Mouse (Mus musculus) heart, embryonic 15.5 days (tissue): ENCODE data around the gene Itpripl2. TPM values are rescaled to one million over a fixed set of nuclear protein-coding genes. Genes with fewer than 3 reads are reported as not detected.
A peak's percentile ranks its signal among the peaks of the same experiment; 100 is the strongest.

Experiments
- ATAC-seq: fragments of 200-750 bp; cut with Nextera tagmentation; replicated peaks from 2 replicates; pipeline ENCODE4 v1.8.0; 2017; ENCODE audit warnings: low read depth, moderate TSS enrichment; ENCODE audit not compliant: insufficient number of reproducible peaks, insufficient read depth, low FRiP score
- H3K27ac ChIP-seq: fragments of 300-500 bp; sonication (generic); 2 replicates; pipeline ENCODE4 v1.5.1; 2015; ENCODE audit warnings: mild to moderate bottlenecking, inconsistent platforms
- H3K27me3 ChIP-seq: fragments of 300-500 bp; sonication (generic); 2 replicates; pipeline ENCODE4 v1.6.1; 2015; ENCODE audit warnings: inconsistent platforms
- H3K36me3 ChIP-seq: fragments of 300-500 bp; sonication (generic); 2 replicates; pipeline ENCODE4 v1.6.1; 2015; ENCODE audit warnings: mild to moderate bottlenecking, inconsistent platforms
- H3K4me1 ChIP-seq: fragments of 300-500 bp; sonication (generic); replicated peaks from 2 replicates; pipeline ENCODE4 v1.6.1; 2015; ENCODE audit warnings: inconsistent platforms
- H3K4me2 ChIP-seq: fragments of 300-500 bp; sonication (generic); 2 replicates; pipeline ENCODE4 v1.6.1; 2015; ENCODE audit warnings: inconsistent platforms, mild to moderate bottlenecking, moderate library complexity
- H3K4me3 ChIP-seq: fragments of 300-500 bp; sonication (generic); 2 replicates; pipeline ENCODE4 v1.5.1; 2015; ENCODE audit warnings: mild to moderate bottlenecking, inconsistent platforms
- H3K9ac ChIP-seq: fragments of 300-500 bp; sonication (generic); 2 replicates; pipeline ENCODE4 v1.6.1; 2015; ENCODE audit warnings: mild to moderate bottlenecking, inconsistent platforms
- H3K9me3 ChIP-seq: fragments of 300-500 bp; sonication (generic); replicated peaks from 2 replicates; pipeline ENCODE4 v1.6.1; 2016; ENCODE audit warnings: inconsistent platforms
- WGBS: fragments of 180-500 bp; shearing (Covaris S2); methylation state at CpG from one replicate; pipeline ENCODE4 v1.1.7; 2015; ENCODE audit warnings: mixed read lengths; 5-methylcytosine and 5-hydroxymethylcytosine counted together
- polyA plus RNA-seq: library from polyadenylated mRNA; unstranded; fragments of >200 nt; fragmentation: Nextera tagmentation; extraction: Ambion mirVana; gene quantifications from 2 replicates; pipeline ENCODE4 v1.2.1, GENCODE M21; 2015

Itpripl2 gene
- 4.8 and 5.7 TPM in 2 replicates for polyA plus RNA-seq

DNA sequence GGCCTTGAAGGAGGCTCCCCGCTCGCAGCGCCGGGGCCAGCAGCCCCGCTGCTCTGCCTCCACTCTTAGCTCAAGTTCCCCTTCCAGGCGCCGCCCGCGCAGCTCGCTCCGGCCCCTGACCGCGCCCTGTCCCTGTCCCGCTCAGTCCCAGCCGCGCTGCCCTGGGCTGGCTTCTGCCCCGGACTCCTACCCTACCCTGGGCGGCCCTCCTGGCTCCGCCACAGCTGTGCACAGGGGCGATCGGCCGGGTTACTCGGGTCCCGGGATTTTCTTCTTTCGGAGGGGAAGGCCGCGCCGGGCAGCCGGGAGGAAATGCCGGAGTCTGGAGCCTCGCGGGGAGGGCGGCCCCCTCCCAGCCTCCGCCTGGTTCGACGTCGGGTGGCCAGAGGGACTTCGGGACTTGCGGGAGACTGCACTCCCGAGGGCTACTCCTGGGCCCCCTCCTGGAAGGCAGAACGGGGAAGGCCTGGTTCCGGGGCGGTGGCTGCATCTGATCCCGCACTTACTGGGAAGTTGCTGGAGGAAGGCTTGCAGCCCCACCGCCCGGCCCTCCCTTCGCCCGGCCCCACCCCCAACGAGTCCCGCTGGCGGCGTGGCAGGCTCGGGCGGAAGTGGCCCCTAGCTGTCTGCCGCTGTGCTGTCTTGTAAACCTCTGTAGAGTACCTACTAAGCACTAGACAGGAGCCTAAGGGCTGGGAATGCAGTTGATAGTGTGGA, at the start of gene Itpripl2:
TSS of gene Itpripl2 (minus strand) at position 545 of the 717 bp plus-strand sequence.
- Histone ChIP-seq H3K27ac (peak within 1 kb of the TSS; percentile 85), H3K4me1 (peaks cover 43% of the 10 kb centered on the region), H3K27me3 (peaks cover 17% of the 10 kb centered on the region), H3K9me3 (no peaks in the 10 kb centered on the region), H3K9ac (peak within 1 kb of the TSS; percentile 80), H3K4me2 (peak within 1 kb of the TSS; percentile 84), H3K4me3 (peak within 1 kb of the TSS; percentile 68), H3K36me3 (0 out of 2 replicates have a peak, but pooled peaks cover 5% of the 10 kb centered on the region)
- WGBS, result under 1% methylated on average over 55 of the region's 55 CpGs
- ATAC-seq, result peak; percentile 81

DNA sequence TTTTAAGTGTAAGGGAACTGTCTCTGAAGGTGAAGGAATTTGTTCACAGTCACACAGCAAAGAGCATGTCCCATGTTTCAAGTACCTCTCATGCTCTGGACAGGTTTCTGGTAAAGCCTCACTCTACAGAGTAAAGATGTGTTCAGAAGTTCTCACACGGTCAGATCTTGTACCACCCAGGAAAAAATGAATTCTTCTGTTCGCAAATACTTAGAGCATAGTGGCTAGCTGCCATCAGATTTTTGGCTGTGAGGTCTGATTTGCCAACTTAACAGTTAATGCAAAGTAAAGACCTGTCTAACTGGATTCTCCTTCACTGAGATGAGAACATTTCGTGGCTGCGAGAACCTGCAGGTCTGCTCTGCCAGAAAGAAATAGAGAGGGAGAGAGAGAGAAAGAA, 43.3 kb upstream of the Itpripl2 start:
- Histone ChIP-seq H3K27ac (no peak overlapping the region), H3K9me3 (no peaks in the 10 kb centered on the region)
- WGBS, result 82% methylated on average over 4 of the region's 4 CpGs

DNA sequence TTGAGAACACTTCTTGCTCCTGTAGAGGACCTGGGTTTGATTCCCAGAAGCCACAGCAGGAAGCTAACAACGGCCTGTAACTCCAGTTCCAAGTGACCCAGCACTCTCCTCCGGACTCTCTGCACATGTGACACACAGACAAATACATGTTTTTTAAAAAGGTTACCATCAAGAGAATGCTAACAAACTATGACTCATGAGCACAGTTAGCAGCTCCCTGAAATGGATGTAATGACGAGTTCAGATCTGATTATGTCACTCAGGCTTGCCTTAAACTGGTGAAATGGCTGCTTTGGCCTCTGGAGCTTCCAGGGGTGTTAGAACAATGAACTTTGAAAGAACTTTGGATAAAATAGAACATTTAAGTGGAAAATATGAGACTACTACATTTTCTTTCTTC, 42.6 kb upstream of the Itpripl2 start:
- no peak overlapping the region for H3K4me3 ChIP-seq
- H3K9me3 ChIP-seq, result no peaks in the 10 kb centered on the region
- no peak overlapping the region for H3K27ac ChIP-seq
- no peaks in the 10 kb centered on the region for H3K36me3 ChIP-seq
- no peak overlapping the region for H3K9ac ChIP-seq
- ATAC-seq, result no peak
- H3K4me1 ChIP-seq, result peaks cover 10% of the 10 kb centered on the region; the same call in 1 of the 2 replicates
- H3K4me2 ChIP-seq, result no peak overlapping the region
- no peaks in the 10 kb centered on the region for H3K27me3 ChIP-seq
- 67% methylated on average over 3 of the region's 3 CpGs for WGBS

More for the DNA sequence above, 43.3 kb upstream of the Itpripl2 start:
- H3K27me3 ChIP-seq, result no peaks in the 10 kb centered on the region
- H3K4me2 ChIP-seq, result no peak overlapping the region
- H3K36me3 ChIP-seq, result no peaks in the 10 kb centered on the region
- no peak for ATAC-seq
- H3K9ac ChIP-seq, result no peak overlapping the region
- H3K4me3 ChIP-seq, result no peak overlapping the region
- peaks cover 10% of the 10 kb centered on the region; the same call in 1 of the 2 replicates for H3K4me1 ChIP-seq

DNA sequence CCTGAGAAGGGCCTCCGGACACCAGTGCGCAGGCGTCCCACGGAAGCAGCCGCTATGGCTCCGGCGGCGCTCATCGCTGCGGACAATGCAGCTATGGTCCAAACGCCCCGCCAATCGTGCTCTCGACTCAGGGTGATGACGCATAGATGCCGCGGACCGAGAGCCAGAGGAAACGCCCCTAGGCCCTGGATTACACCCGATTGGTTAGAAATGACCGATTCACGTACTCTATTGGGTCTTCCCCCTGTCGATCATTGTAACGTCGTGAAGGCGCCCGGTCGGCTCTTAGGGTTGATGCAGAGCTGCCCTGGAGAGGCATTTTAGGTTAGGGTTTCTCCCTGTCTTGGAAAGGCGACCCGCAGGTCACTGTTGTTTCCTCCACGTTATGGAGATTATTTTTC, 41.4 kb upstream of the Itpripl2 start, which contains the start of gene Coq7:
TSS of gene Coq7 (minus strand) at position 179 of the 401 bp plus-strand sequence.
- H3K4me1 ChIP-seq, result peaks cover 10% of the 10 kb centered on the region; the same call in 1 of the 2 replicates
- peak within 1 kb of the TSS; percentile 98 for H3K27ac ChIP-seq
- H3K4me3 ChIP-seq, result peak within 1 kb of the TSS; percentile 80
- H3K9me3 ChIP-seq, result no peaks in the 10 kb centered on the region
- H3K9ac ChIP-seq, result peak within 1 kb of the TSS; percentile 82
- H3K36me3 ChIP-seq, result peaks cover 7% of the 10 kb centered on the region
- H3K4me2 ChIP-seq, result peak within 1 kb of the TSS; percentile 80
- H3K27me3 ChIP-seq, result no peaks in the 10 kb centered on the region
- WGBS, result under 1% methylated on average over 31 of the region's 31 CpGs
- peak; percentile 99 for ATAC-seq

DNA sequence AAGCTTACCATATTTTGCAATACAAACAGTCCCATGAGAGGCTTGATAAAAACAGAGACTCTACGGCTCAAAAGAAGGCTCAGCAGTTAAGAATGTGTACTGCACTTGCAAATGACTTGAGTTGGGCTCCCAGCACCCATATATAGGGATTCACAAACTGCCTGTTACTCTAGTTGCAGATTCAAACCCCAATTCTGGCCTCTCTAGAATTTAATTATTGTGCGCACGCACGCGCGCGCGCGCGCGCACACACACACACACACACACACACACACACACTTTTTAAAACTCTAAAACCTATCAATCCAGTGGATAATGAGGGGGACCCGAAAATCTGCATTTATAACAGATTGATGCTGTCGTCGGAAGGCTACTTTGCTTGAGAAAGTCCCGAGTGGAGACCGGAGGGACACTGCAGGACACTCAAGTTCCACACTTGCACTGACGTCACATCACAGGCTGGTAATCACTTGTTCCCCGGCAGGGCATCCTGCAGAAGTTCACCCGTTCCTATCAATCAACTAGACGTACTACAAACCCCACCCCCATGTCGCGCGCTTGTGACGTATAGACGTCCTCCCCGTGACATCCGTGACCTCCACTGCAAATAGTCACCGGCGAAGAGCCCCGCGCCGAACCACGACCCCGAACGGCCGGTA, 40.9 kb upstream of the Itpripl2 start:
- H3K27me3 ChIP-seq, result no peaks in the 10 kb centered on the region
- peak overlapping the region; percentile 98 for H3K27ac ChIP-seq
- peak; percentile 91 for ATAC-seq
- no peaks in the 10 kb centered on the region for H3K9me3 ChIP-seq
- peaks cover 13% of the 10 kb centered on the region for H3K36me3 ChIP-seq
- peak overlapping the region; percentile 82 for H3K9ac ChIP-seq
- peak overlapping the region; percentile 80 for H3K4me2 ChIP-seq
- H3K4me1 ChIP-seq, result peaks cover 10% of the 10 kb centered on the region; the same call in 1 of the 2 replicates
- H3K4me3 ChIP-seq, result peak overlapping the region; percentile 80
- WGBS, result under 1% methylated on average over 36 of the region's 36 CpGs

DNA sequence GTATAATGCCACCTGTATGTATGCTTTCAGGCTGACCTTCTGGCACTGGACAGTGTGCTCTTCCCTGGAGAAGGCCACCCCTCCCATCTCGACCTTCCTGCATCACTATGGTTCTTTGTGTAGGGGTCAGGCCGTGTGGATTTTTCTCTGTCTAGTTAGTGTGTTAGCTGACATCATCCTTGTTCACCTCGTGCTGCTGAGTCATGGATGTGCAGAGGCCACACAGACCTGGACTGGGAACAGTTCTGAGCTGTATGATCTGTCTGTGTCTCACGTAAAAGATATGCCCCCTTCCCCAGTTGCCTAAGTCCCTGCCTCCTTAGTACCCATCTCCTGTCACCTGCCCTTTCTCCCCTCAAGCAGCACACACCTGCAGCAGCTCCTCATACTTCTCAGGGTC, 35.2 kb upstream of the Itpripl2 start:
- Histone ChIP-seq H3K4me1 (0 out of 2 replicates have a peak, but pooled peaks cover 3% of the 10 kb centered on the region), H3K27ac (no peak overlapping the region), H3K4me2 (no peak overlapping the region), H3K27me3 (no peaks in the 10 kb centered on the region), H3K36me3 (peaks cover 35% of the 10 kb centered on the region), H3K4me3 (no peak overlapping the region), H3K9me3 (no peaks in the 10 kb centered on the region), H3K9ac (no peak overlapping the region)
- no peak for ATAC-seq
- 82% methylated on average over 4 of the region's 4 CpGs for WGBS

DNA sequence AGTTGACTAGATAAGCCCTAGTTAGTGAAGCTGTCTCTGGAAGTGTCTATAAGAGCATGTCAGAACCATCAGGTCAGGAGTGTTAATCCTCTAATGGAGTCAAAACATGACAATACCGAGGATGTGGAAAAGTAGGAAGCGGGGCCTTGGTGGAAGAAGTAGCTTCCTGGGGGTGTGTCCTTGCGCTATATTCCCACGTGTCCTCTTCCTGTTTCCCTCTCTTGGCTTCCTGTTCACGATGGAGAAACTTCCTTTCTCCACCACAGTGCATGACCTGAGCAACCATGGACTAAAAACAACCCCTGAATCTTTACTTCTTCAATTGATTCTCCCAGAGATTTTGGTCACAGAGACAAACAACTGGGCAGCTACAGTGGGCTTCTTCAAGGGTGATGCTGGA, 30.3 kb upstream of the Itpripl2 start:
- Histone ChIP-seq H3K9me3 (no peaks in the 10 kb centered on the region), H3K36me3 (peaks cover 16% of the 10 kb centered on the region; the same call in 1 of the 2 replicates), H3K9ac (no peak overlapping the region), H3K27me3 (no peaks in the 10 kb centered on the region), H3K4me2 (no peak overlapping the region), H3K27ac (no peak overlapping the region), H3K4me1 (peaks cover 5% of the 10 kb centered on the region), H3K4me3 (no peak overlapping the region)
- 66% methylated on average over 5 of the region's 5 CpGs for WGBS
- ATAC-seq, result no peak

DNA sequence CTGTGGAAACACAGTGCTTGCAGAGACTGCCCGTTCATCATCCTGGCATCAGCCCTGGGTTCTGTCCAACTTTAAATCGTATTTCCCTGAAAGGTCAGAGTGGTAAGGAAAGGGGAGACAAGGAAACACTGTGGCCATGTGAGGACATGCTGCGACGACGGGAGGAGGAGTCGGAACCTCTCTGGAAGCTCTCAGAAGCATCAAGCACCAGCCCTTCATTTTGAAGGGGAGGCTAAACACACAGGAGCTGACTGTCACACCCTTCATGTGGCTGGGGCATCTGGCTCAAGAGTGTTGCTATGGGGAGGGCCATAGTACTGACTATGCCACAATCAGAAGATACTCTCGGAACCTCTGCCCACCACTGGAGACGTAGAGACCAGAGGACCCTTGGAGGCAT, 27.9 kb upstream of the Itpripl2 start:
- Histone ChIP-seq H3K4me1 (peaks cover 5% of the 10 kb centered on the region), H3K4me3 (no peak overlapping the region), H3K9ac (no peak overlapping the region), H3K27me3 (no peaks in the 10 kb centered on the region), H3K9me3 (no peaks in the 10 kb centered on the region), H3K4me2 (no peak overlapping the region), H3K36me3 (no peaks in the 10 kb centered on the region), H3K27ac (no peak overlapping the region)
- no peak for ATAC-seq
- 69% methylated on average over 8 of the region's 8 CpGs for WGBS

DNA sequence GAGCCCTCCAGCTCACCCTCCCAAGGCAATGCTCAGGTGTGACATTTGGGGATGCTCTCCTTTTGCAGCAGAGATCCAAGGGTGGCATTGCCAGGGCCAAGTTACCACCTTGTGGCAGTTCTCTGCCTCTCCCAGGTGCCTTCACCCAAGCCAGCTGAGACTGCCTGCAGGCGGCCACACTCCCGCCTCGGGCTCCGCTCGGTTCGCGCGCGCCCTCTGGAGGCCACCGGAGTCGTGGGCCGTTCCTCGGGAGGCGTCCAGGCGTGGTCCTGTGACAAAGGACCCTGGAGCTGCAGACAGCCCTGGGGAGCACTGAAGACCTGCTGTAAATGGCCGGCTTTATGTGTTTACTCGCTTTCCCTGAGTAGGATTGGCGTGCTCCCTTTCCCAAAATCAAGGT, 26.9 kb upstream of the Itpripl2 start:
- Histone ChIP-seq H3K36me3 (no peaks in the 10 kb centered on the region), H3K9me3 (no peaks in the 10 kb centered on the region), H3K4me1 (peaks cover 5% of the 10 kb centered on the region), H3K4me2 (no peak overlapping the region), H3K27ac (no peak overlapping the region), H3K27me3 (no peaks in the 10 kb centered on the region), H3K4me3 (no peak overlapping the region), H3K9ac (no peak overlapping the region)
- peak; percentile 71 for ATAC-seq
- 1% methylated on average over 18 of the region's 18 CpGs for WGBS

DNA sequence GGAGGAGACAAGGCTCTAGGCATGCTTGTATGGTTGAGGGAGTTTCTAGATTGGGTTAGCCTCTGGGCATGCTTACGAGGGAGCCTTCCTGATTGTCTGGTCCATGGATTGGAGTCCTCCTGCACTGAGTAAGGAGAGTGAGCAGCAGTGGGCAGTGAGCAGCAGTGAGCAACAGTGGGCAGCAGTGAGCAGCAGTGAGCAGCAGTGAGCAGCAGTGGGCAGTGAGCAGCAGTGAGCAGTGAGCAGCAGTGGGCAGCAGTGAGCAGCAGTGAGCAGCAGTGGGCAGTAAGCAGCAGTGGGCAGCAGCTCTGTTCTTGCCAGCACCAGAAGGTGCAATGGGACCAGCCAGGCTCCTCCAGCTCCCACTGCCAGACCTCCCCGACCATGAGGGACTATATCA, 26.0 kb upstream of the Itpripl2 start:
- WGBS, result 66% methylated on average over 2 of the region's 2 CpGs
- no peak overlapping the region for H3K4me2 ChIP-seq
- H3K36me3 ChIP-seq, result no peaks in the 10 kb centered on the region
- H3K9me3 ChIP-seq, result no peaks in the 10 kb centered on the region
- no peak overlapping the region for H3K27ac ChIP-seq
- no peak overlapping the region for H3K9ac ChIP-seq
- no peak for ATAC-seq
- no peak overlapping the region for H3K4me3 ChIP-seq
- H3K4me1 ChIP-seq, result peaks cover 6% of the 10 kb centered on the region
- no peaks in the 10 kb centered on the region for H3K27me3 ChIP-seq

DNA sequence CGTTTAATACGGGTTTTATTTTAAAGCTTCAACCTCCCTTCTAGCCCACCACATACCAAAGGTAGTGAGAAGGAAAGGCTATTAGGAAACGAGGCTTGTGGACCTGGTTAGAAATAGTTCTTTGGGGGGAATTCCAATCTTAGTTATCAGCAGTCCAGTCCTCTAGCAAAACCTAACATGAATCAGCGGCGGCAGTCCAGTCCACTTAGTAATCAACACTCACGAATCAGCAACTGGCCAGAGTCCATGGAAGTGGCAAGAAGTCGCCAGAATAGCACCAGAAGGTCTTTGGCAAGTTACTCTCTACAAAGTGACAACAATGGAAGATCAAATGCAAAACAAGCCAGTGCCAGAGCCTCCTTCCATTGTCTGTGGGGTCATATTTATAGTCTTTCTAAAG, 16.8 kb upstream of the Itpripl2 start:
- no peak for ATAC-seq
- Histone ChIP-seq H3K4me2 (no peak overlapping the region), H3K9me3 (no peaks in the 10 kb centered on the region), H3K27ac (no peak overlapping the region), H3K27me3 (no peaks in the 10 kb centered on the region), H3K9ac (no peak overlapping the region), H3K36me3 (no peaks in the 10 kb centered on the region), H3K4me1 (peaks cover 7% of the 10 kb centered on the region; the same call in 1 of the 2 replicates), H3K4me3 (no peak overlapping the region)
- 35% methylated on average over 7 of the region's 7 CpGs for WGBS
